Comparison of ENCODE assay signal across 9 mouse cellular contexts in genomic region chr1:133178732-133179440, GRCm38 (mm10). TPM values are rescaled to one million over a fixed set of nuclear protein-coding genes. Genes with fewer than 3 reads are reported as not detected.
DNase-seq lines count a peak whose midpoint lies in the region; ATAC-seq and TF ChIP-seq lines count a peak whose summit lies in the region.
"Had no signal": no experiment of that assay in that cellular context is flagged by ENCODE, and none has a peak within 500 bp of the region (broad histone marks: within the 10 kb centered on the region; RNA-seq: fewer than 3 reads in every experiment).

No protein-coding gene starts in this region.

- no peak for TF ChIP-seq CTCF in stomach, postnatal 0 days (IDR thresholded peaks at IDR 0.05; ENCODE audit: low read depth)
- TF ChIP-seq CTCF in thymus, adult 2 months (IDR thresholded peaks at IDR 0.05; ENCODE audit: borderline replicate concordance, control insufficient read depth, extremely low read depth, insufficient read depth, low read length, poor library complexity) = no peak
- no peak for TF ChIP-seq CTCF in intestine, postnatal 0 days (IDR thresholded peaks at IDR 0.05; ENCODE audit: low read depth)

- no peak overlapping the region for H3K4me3 ChIP-seq in midbrain, embryonic 16.5 days (ENCODE audit: low read depth, low read length)
- no peak overlapping the region for H3K4me3 ChIP-seq in midbrain, embryonic 15.5 days
- no peak overlapping the region for H3K4me3 ChIP-seq in forebrain, embryonic 15.5 days
- no peak overlapping the region for H3K4me3 ChIP-seq in stomach, postnatal 0 days (ENCODE audit: low read depth, low read length)
- no peak overlapping the region for H3K4me3 ChIP-seq in thymus, adult 2 months (ENCODE audit: control insufficient read depth, insufficient read depth, low read length)
- H3K4me3 ChIP-seq in intestine, postnatal 0 days (ENCODE audit: low read depth, low read length) = no peak overlapping the region
- H3K4me3 ChIP-seq: megakaryocyte, embryonic 14.5 days had no signal

- no peaks in the 10 kb centered on the region for H3K36me3 ChIP-seq in midbrain, embryonic 16.5 days (ENCODE audit: control insufficient read depth, insufficient read depth, low read length)
- H3K36me3 ChIP-seq in midbrain, embryonic 15.5 days (replicated peaks) = no peaks in the 10 kb centered on the region
- no peaks in the 10 kb centered on the region for H3K36me3 ChIP-seq in forebrain, embryonic 15.5 days
- no peaks in the 10 kb centered on the region for H3K36me3 ChIP-seq in stomach, postnatal 0 days (ENCODE audit: control insufficient read depth, insufficient read depth, low read length)
- H3K36me3 ChIP-seq in thymus, adult 2 months (ENCODE audit: control insufficient read depth, insufficient read depth, low read length) = no peaks in the 10 kb centered on the region
- peaks cover 9% of the 10 kb centered on the region for H3K36me3 ChIP-seq in intestine, postnatal 0 days (ENCODE audit: control insufficient read depth, insufficient read depth)

- 80% methylated on average over 11 of the region's 11 CpGs for WGBS in midbrain, embryonic 16.5 days
- 74% methylated on average over 11 of the region's 11 CpGs for WGBS in midbrain, embryonic 15.5 days
- 56% methylated on average over 11 of the region's 11 CpGs for WGBS in forebrain, embryonic 15.5 days
- WGBS in stomach, postnatal 0 days = 48% methylated on average over 11 of the region's 11 CpGs
- WGBS in thymus, adult 2 months = 92% methylated on average over 11 of the region's 11 CpGs
- WGBS in intestine, postnatal 0 days = 88% methylated on average over 11 of the region's 11 CpGs

- H3K9me3 ChIP-seq in midbrain, embryonic 16.5 days (replicated peaks; ENCODE audit: control insufficient read depth, low read length, poor library complexity, severe bottlenecking) = no peaks in the 10 kb centered on the region
- no peaks in the 10 kb centered on the region for H3K9me3 ChIP-seq in midbrain, embryonic 15.5 days
- H3K9me3 ChIP-seq in forebrain, embryonic 15.5 days = no peaks in the 10 kb centered on the region
- no peaks in the 10 kb centered on the region for H3K9me3 ChIP-seq in stomach, postnatal 0 days (ENCODE audit: control insufficient read depth, low read length)
- H3K9me3 ChIP-seq in intestine, postnatal 0 days (ENCODE audit: control insufficient read depth) = no peaks in the 10 kb centered on the region
- H3K9me3 ChIP-seq: megakaryocyte, embryonic 14.5 days had no signal

- no peak overlapping the region for H3K4me2 ChIP-seq in midbrain, embryonic 16.5 days (ENCODE audit: low read length)
- H3K4me2 ChIP-seq in midbrain, embryonic 15.5 days = no peak overlapping the region
- no peak overlapping the region for H3K4me2 ChIP-seq in forebrain, embryonic 15.5 days (replicated peaks)
- no peak overlapping the region for H3K4me2 ChIP-seq in stomach, postnatal 0 days (replicated peaks; ENCODE audit: low read depth)
- H3K4me2 ChIP-seq in intestine, postnatal 0 days (replicated peaks; ENCODE audit: low read depth) = no peak overlapping the region

- peak; percentile 59 to 75 for DNase-seq in left cerebral cortex, postnatal 36 days (ENCODE audit: low spot score in 2 of 2)
- peak; percentile 48 for DNase-seq in stomach, postnatal 0 days (ENCODE audit: low spot score)
- DNase-seq in thymus, adult 2 months = no peak
- no peak for DNase-seq in adrenal gland, postnatal 14 days

- intact Hi-C loops in left cerebral cortex, postnatal 36 days (cut with DNase I) = loop anchor here (2.0 to 10.0 kb wide), 2 partner anchors 128 to 416 kb away; no protein-coding TSS in a partner anchor

- TF ChIP-seq EP300 in stomach, postnatal 0 days (optimal IDR thresholded peaks at IDR 0.05) = no peak

- peak overlapping the region; percentile 18; the same call in 1 of the 2 replicates for H3K27ac ChIP-seq in midbrain, embryonic 16.5 days (ENCODE audit: low read length)
- no peak overlapping the region; the same call in 1 of the 2 replicates for H3K27ac ChIP-seq in midbrain, embryonic 15.5 days
- H3K27ac ChIP-seq in forebrain, embryonic 15.5 days (replicated peaks) = peak overlapping the region; percentile 31
- H3K27ac ChIP-seq in stomach, postnatal 0 days (replicated peaks) = peak overlapping the region; percentile 83
- no peak overlapping the region for H3K27ac ChIP-seq in thymus, adult 2 months (ENCODE audit: control insufficient read depth, insufficient read depth, low read length)
- no peak overlapping the region for H3K27ac ChIP-seq in intestine, postnatal 0 days (ENCODE audit: low read depth, low read length)

- H3K4me1 ChIP-seq in midbrain, embryonic 16.5 days (ENCODE audit: control insufficient read depth, insufficient read depth, low read length) = peaks cover 9% of the 10 kb centered on the region
- H3K4me1 ChIP-seq in midbrain, embryonic 15.5 days = peaks cover 18% of the 10 kb centered on the region
- peaks cover 42% of the 10 kb centered on the region for H3K4me1 ChIP-seq in forebrain, embryonic 15.5 days
- H3K4me1 ChIP-seq in stomach, postnatal 0 days (replicated peaks; ENCODE audit: control insufficient read depth, insufficient read depth) = peaks cover 8% of the 10 kb centered on the region
- peaks cover 13% of the 10 kb centered on the region for H3K4me1 ChIP-seq in thymus, adult 2 months (replicated peaks; ENCODE audit: control insufficient read depth, insufficient read depth, low read length)
- no peaks in the 10 kb centered on the region for H3K4me1 ChIP-seq in intestine, postnatal 0 days (replicated peaks; ENCODE audit: control insufficient read depth, insufficient read depth, low read length)

- H3K27me3 ChIP-seq in midbrain, embryonic 16.5 days (ENCODE audit: control insufficient read depth, insufficient read depth, low read depth, low read length) = no peaks in the 10 kb centered on the region
- H3K27me3 ChIP-seq in midbrain, embryonic 15.5 days (replicated peaks) = no peaks in the 10 kb centered on the region
- no peaks in the 10 kb centered on the region for H3K27me3 ChIP-seq in forebrain, embryonic 15.5 days
- no peaks in the 10 kb centered on the region for H3K27me3 ChIP-seq in stomach, postnatal 0 days (ENCODE audit: control insufficient read depth, insufficient read depth, low read length)
- peaks cover 12% of the 10 kb centered on the region; the same call in 1 of the 2 replicates for H3K27me3 ChIP-seq in thymus, adult 2 months (ENCODE audit: control insufficient read depth, insufficient read depth, low read length)
- no peaks in the 10 kb centered on the region for H3K27me3 ChIP-seq in intestine, postnatal 0 days (replicated peaks; ENCODE audit: control insufficient read depth, insufficient read depth, low read length)

- peak overlapping the region; percentile 23; the same call in 1 of the 2 replicates for H3K9ac ChIP-seq in midbrain, embryonic 16.5 days (ENCODE audit: low read depth, low read length)
- H3K9ac ChIP-seq in midbrain, embryonic 15.5 days = no peak overlapping the region
- H3K9ac ChIP-seq in forebrain, embryonic 15.5 days (replicated peaks) = no peak overlapping the region
- 0 out of 2 replicates have a peak overlapping the region, but pooled peaks have one; percentile 1 for H3K9ac ChIP-seq in stomach, postnatal 0 days (ENCODE audit: low read length)
- H3K9ac ChIP-seq in intestine, postnatal 0 days (ENCODE audit: low read depth, low read length) = no peak overlapping the region

- ATAC-seq in midbrain, embryonic 16.5 days = no peak
- no peak for ATAC-seq in midbrain, embryonic 15.5 days (replicated peaks)
- no peak for ATAC-seq in forebrain, embryonic 15.5 days (replicated peaks)
- no peak for ATAC-seq in stomach, postnatal 0 days (ENCODE audit: low FRiP score, low TSS enrichment)
- ATAC-seq in intestine, postnatal 0 days = no peak

- no peak for TF ChIP-seq POLR2A in thymus, adult 2 months (IDR thresholded peaks at IDR 0.05; ENCODE audit: control insufficient read depth, extremely low read depth, insufficient read depth, low read length, poor library complexity)

RNA-seq across cellular contexts. Expression of gene Plekha6, which starts 14.9 kb away (rescaled TPM):
- polyA plus RNA-seq in midbrain, embryonic 16.5 days (2015; fragmentation: Nextera tagmentation; extraction: Ambion mirVana) = 17.3 and 22.2 TPM in 2 replicates
- 21.4 and 23.4 TPM in 2 replicates for polyA plus RNA-seq in midbrain, embryonic 15.5 days (2015; fragmentation: Nextera tagmentation; extraction: Ambion mirVana)
- 10.6 and 12.8 TPM in 2 replicates for polyA plus RNA-seq in forebrain, embryonic 15.5 days (2015; fragmentation: Nextera tagmentation; extraction: Ambion mirVana)
- 10 to 100 TPM; 66.5 to 87.4 TPM for total RNA-seq in left cerebral cortex, postnatal 36 days (2021)
- 11.1 and 12.1 TPM in 2 replicates for polyA plus RNA-seq in stomach, postnatal 0 days (2015; fragmentation: Nextera tagmentation; extraction: Ambion mirVana)
- polyA plus RNA-seq in thymus, adult 2 months (2012; rRNA removed) = 5.1 and 9.4 TPM in 2 replicates
- total RNA-seq in adrenal gland, postnatal 14 days (2021) = 15.4 and 21.6 TPM in 2 replicates
- polyA plus RNA-seq in intestine, postnatal 0 days (2015; fragmentation: Nextera tagmentation; extraction: Ambion mirVana) = 7.5 and 8.0 TPM in 2 replicates

RNA-seq across cellular contexts. Expression of gene Ppp1r15b, which starts 47.9 kb away (rescaled TPM):
- 27.7 and 30.7 TPM in 2 replicates for polyA plus RNA-seq in midbrain, embryonic 16.5 days (2015; fragmentation: Nextera tagmentation; extraction: Ambion mirVana)
- 29.2 and 30.1 TPM in 2 replicates for polyA plus RNA-seq in midbrain, embryonic 15.5 days (2015; fragmentation: Nextera tagmentation; extraction: Ambion mirVana)
- polyA plus RNA-seq in forebrain, embryonic 15.5 days (2015; fragmentation: Nextera tagmentation; extraction: Ambion mirVana) = 31.8 and 32.0 TPM in 2 replicates
- 10 to 100 TPM; 41.7 to 42.4 TPM for total RNA-seq in left cerebral cortex, postnatal 36 days (2021)
- polyA plus RNA-seq in stomach, postnatal 0 days (2015; fragmentation: Nextera tagmentation; extraction: Ambion mirVana) = 20.7 and 22.3 TPM in 2 replicates
- 45.8 and 55.0 TPM in 2 replicates for polyA plus RNA-seq in thymus, adult 2 months (2012; rRNA removed)
- 84.9 and 95.0 TPM in 2 replicates for total RNA-seq in adrenal gland, postnatal 14 days (2021)
- 28.5 and 33.0 TPM in 2 replicates for polyA plus RNA-seq in intestine, postnatal 0 days (2015; fragmentation: Nextera tagmentation; extraction: Ambion mirVana)

Comparison
In these comparisons a context has a peak if more than half of its experiments do, and no peak if none do; other contexts are left out.
1. H3K27ac ChIP-seq: peak in midbrain, embryonic 16.5 days (single experiment), forebrain, embryonic 15.5 days (single experiment) and stomach, postnatal 0 days (single experiment); none in midbrain, embryonic 15.5 days (single experiment), thymus, adult 2 months (single experiment) and intestine, postnatal 0 days (single experiment).
2. H3K9ac ChIP-seq: peak in midbrain, embryonic 16.5 days (single experiment) and stomach, postnatal 0 days (single experiment); none in midbrain, embryonic 15.5 days (single experiment), forebrain, embryonic 15.5 days (single experiment) and intestine, postnatal 0 days (single experiment).
3. DNase-seq: peak in left cerebral cortex, postnatal 36 days (2 of 2) and stomach, postnatal 0 days (single experiment); none in thymus, adult 2 months (single experiment) and adrenal gland, postnatal 14 days (single experiment).